Mouse (Mus musculus) c-Kit-negative CD71-positive TER-119-positive erythroid progenitor cells, embryonic 14.5 days (primary cell): ENCODE measurements around the gene Ppp1cc.
"Not testable (repeated sequence)": the region's sequence is repeated elsewhere in the genome, so short reads cannot be mapped to it uniquely, and the experiment has no call there.

ENCODE experiments used
- DNase-seq: peaks from one replicate; pipeline ENCODE4 v3.0.0-alpha.2; 2013; ENCODE audit warnings: low read depth, low spot score

Gene Ppp1cc

DNA sequence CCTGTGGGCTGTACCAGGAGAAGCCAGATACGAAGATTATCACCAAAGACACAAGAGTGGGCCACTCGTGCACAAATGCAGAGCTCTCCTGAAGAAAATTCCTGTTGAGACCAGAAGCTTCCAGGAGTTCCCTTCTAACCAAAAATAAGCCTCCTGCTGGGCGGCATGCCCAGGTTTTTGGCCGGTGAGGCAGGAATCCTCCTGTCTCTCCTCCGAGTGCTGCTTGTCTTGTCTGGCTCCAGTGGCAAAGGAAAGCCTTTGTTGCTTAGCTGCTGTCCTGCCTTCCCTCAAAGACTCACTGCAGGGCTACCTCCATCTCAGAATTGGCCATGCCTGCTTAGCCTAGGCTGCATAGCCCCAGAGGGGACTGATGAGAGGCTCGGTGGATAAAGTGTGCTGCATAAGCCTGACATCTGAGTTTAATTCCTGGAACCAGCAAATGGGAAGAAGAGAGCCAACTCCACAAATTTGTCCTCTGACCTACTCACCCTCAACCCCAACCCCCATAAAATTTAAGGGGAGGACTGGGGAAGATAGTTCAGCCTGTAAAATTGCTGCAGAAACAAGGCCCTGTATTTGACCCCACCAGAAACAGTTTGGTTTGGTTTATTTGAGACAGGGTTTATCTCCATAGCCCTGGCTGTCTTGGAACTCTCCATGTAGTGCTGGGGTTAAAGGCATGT is 7.3 kb downstream of the Ppp1cc start:
- DNase-seq: no peak

DNA sequence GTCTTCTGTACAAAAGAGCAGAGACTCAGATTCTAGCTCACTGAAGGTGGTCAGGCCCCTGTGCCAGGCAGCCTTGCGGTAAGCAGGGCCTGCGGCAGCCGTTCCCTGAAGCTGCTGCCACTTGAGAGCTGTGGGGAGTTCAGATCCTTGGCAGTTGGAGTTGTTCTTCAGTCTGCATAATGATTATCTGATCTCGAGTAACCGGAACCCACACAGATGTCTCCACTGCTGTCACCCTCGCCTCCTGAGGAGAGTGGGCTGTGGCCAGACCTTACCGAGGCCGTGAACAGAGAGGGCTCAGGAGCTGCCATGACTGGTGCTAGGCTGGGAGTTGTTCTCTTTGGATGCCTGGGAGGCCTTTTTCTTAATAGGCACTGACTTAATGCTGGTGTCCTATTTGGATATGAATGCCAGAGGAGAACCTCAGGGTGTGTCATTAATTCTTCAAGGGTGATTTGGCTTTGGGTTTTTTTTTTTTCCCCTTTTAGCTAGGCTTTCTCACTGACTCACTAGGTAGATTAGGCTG is 8.6 kb downstream of the Ppp1cc start:
- no peak for DNase-seq

DNA sequence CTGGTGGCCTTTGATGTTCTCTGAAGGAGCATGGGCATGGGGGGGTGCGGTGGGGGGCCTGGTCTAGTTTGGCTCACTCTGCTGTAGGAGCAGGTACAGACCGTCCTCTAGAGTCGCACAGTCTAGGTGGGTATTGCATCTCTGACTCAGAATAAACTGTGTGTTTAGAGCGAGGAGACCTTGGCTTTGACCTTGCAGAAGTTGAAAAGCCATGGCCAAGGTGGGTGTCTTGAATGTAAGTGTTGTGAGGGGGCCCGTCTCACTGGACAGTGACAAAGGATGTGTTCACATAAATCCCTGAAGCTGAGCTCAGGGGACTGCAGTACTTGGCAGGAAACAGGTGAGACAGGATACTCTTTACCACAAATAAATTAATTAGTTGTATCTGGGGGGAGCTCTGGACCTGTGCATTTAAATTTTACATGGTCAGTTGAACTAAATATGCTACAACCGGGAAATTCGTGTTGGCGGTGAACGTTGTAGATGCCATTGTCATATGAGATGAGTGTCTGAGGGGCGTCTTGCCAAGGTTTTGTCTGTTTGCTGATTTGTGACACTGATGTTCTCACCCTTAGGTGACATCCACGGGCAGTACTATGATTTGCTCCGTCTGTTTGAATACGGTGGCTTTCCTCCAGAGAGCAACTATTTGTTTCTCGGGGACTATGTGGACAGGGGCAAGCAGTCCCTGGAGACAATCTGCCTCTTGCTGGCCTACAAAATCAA is 10.4 kb downstream of the Ppp1cc start:
- no peak for DNase-seq

DNA sequence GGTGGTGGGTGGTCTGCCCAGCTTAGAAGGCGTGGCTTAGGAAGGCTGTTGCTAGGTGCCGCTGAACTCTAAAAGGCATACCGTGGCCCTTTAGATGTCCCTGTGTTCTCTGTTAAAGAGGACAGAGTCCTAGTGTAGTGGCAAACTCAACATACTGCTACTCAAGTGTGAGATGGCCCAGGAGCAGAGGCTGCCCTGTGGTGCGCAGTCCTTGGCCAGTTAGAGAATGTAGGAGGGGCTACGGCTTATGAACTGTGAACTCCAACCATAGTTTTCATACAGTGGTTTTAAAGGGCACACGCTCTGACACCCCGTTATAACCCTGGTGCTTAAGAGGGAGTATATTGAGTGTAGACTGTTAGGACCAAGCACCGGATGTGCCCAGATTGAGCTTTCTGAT is 13.0 kb downstream of the Ppp1cc start:
- DNase-seq: no peak

DNA sequence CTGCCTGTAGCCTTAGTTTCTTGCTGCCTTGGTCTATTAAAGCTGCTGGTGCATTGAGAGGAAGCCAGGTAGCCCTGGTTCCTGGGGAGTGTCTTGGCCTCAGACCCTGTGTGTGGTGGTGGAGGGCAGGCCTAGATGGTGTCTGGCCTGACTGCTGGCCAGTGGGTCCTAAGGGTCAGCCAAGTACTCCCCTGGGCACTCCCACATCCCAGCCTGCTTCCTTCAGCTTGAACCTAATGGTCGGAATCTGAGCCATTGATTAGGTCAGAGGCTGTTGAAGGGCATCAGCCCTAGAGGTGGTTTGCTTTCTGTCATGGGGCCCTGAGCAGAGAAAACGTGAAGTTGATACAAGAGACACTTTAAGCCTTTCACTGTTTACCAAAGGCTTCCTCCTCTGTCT is 17.3 kb downstream of the Ppp1cc start:
- DNase-seq: no peak

DNA sequence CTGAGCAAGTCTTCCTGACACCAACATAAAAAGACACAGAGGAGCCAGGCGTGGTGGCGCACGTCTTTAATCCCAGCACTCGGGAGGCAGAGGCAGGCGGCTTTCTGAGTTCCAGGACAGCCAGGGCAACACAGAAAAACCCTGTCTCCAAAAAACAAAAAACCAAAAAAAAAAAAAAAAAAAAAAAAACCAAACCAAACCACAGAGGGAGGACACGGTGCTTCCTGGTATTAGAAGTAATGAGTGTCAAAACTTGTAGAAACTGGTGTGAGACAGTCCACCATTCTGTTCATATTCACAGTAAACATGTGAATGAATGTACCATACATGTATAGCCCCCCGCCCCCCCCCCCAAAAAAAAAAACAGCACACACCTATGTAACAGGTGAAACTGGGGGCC is 17.9 kb downstream of the Ppp1cc start:
- DNase-seq: no peak

DNA sequence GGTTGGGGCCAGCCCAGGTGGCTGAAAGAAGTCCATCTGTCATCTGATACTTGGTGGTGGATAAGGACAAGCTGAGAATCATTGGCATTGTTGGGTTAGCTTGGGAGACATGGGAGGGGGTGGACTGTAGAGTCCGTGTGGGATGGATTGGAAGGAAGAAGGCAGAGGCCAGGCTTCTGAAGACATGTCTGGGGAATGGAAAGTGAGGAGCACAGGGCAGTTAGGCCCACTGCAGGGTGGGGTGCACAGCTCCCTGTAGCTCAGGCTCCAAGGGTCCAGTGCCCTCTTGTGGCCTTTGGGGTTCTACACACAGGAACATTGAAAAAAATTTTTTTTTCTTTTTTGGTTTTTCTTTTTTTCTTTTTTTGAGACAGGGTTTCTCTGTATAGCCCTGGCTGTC is 18.3 kb downstream of the Ppp1cc start:
- DNase-seq: no peak

DNA sequence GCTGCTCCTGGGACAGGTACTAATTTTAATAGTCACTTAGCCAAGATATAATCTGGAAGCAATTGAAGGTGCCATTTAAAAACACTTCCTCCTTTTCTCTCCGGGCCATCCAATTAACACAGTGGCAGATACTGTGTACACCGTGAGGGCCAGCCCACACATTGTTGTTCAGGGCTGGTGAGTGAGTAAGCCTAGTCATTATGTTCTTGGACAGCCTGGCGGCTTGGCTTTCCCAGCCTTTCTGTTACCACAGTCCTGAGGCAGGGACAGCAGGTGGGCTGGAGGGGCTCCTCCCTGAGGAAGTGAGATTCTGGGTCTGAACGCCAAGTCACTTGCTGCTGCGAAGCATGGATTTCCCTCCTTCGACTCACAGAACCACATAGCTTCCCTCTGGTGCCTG is 21.6 kb downstream of the Ppp1cc start:
- no peak for DNase-seq

DNA sequence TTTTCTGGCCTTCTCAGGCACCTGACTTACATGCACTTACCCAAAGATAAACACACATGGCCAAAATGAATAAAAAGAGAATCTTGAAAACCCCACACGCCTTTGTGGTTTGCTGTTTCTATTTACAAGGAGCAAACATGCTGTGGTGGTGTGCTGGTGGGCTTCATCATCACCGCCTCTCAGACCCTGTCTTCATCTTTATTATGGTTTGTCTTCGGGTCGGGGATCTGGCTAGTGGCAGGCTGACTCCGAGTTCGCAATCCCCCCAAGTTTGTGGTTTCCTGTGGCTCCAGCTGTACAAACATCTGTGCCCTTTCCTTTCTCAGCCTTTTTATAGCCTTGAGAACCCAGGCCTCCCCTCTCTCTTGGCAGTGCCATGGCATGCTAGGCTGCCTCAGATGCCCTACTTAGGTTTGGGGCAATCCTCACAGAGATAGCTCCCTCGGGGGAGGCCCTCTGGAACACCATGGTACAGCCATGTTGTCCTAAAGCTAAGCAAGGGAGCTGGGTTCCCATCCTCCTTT is 26.3 kb downstream of the Ppp1cc start:
- no peak for DNase-seq

DNA sequence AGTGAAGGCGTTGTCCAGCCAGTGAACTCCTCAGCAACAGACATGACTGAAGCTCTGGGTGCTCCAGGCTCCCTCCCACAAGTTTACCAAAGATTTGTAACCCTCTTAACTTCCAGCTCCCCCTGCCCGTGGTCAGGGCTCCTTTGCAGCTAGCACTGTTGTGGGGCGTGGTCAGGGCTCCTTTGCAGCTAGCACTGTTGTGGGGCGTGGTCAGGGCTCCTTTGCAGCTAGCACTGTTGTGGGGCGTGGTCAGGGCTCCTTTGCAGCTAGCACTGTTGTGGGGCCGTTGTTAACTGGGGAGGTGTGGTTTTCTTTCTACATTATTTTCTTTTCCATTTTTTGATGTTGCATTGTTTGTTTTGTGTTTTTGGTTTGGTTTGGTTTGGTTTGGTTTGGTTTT is 26.8 kb downstream of the Ppp1cc start:
- DNase-seq: not testable (repeated sequence)

DNA sequence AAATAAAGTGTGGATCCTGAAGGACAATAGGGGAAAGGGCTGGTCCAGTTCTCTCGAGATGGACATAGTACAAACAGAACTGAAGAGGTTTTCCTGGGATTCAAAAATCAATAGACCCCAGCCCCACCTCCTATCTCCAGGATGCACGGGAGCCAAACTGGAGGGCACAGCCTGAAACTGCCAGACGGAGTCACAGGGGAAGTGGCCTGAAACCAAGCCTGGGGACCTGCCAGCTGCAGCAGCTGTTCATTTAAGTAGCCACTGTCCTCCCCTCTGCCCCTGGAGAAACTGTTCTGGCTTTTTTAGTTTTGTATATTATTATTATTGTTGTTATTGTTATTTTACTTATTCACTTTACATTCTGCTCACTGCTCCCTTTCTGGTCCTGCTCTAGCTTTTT is 31.0 kb downstream of the Ppp1cc start:
- no peak for DNase-seq

DNA sequence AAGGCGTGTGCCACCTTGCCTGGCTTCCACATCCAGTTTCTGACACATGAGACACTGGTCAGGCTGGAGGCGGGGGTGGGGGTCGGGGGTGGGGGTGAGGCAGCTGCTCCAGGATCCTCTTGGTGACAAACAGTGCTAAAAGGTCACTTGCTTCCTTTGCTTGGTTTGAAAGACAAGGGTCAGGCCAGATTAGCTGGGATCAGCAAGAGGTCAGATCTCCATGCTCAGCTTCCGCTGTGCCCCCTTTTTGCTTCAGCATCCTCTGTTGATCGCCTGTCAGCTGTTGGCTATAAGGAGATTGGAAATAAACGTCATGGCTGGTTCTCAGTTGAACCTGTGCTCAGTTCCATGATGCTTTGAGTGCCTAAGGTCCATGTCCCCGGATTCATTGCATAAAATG is 32.4 kb downstream of the Ppp1cc start:
- no peak for DNase-seq

DNA sequence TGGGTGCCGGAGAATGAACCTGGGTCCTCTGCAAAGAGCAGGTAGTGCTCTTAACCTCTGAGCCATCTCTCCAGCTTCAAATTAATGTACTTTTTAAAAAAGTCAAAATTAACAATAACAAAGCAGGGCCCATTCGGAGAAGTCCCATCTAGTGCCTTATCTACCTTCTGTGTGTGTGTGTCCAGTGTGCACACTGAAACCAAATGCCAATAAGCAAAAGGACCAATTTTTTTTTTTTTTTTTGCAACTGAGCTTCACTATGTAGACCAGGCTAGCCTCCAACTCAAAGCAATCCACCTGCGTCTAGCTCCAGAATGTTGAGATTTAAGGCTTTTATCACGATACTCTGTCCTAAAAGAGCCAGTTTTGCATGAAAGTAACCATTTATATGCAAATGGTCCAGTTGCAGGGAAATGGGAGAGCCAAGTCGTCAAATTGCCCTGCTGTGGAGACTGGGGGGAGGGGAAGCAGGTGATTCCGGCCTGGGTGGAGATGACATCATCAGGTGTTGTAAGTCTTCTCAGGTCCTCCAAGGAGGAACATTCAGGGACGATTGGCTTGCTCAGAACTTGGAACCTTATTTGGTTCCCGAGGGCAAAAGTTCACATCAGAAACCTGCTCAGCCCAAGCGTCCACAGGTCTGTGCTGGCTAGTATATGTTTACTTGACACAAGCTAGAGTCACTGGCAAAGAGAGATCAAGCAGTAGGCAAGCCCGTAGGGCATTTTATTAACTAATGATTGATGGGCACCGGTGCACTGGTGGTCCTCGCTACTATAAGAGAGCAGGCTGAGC is 33.4 kb downstream of the Ppp1cc start:
- DNase-seq: no peak

DNA sequence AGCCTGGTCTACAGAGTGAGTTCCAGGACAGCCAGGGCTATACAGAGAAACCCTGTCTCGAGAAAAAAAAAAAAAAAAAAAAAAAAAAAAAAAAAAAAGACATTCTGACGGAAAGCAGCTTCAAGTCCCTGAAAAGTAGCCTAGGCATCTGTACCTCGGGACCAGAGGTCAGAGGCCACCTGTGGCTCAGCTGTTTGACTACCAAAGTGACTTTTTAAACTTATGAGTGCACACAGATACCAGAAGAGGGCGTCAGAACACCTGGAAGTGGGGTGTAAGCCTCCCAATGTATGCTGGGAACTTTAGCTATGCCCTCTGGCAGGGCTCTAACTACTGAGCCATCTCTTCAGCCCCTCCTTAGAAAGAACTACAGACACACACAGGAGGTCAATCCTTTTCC is 34.3 kb downstream of the Ppp1cc start:
- no peak for DNase-seq

DNA sequence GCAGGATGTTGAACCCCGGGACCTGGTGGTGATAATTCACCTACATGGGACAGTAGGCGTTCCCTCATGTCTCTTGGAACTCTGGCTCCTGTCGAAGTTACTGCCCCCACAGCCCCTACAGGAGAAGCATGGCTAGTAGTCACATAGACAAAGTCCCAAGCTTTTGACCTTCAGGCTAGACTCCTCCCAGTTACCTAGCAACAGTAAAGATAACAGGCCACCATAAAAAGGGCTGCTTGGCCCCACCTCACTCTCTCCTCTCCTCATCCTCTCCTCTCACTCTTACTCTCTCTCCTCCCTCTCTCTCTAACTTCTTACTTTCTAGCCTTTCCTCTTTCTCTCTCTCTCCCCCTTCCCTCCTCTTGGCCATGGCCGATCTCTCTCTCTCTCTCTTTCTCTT is 42.8 kb downstream of the Ppp1cc start:
- no peak for DNase-seq

DNA sequence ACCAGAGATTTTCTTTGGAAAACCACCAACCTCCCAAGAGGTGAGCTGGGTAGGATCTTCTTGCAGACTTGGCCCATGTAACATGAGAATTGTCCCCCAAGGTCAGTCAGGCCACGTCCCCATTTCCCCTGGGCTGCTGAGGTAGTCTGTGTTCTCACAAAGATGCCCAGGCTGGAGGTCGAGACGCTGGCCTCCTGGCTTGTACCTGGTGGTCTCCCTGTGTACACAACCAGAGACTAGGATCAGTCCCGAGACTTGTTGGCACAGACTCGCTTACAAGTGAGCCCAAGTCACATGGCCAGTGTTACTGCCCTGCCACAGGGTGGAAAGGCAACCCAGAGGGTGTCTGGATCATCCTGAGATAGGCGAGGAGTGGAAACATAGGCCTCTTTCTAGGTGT is 43.8 kb downstream of the Ppp1cc start:
- DNase-seq: no peak

DNA sequence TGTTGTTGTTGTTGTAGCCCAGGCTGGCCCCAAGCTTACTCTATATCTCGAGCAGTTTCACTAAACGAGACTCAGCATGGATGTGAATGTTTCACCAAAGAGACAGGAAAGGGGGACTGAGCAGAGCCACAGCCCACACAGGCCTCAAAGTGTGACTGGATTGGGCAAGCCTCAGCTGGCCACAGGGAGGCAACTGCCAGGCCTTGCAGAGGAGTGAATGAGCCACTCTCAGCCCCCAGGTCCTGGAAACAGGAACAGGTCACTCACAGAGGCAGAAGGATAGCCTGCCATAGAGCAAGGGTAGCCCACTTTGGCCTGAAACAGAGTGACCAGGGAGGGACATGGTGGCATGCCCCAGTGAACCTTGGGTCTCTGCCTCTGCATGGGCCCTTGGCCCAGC is 46.1 kb downstream of the Ppp1cc start:
- DNase-seq: no peak

DNA sequence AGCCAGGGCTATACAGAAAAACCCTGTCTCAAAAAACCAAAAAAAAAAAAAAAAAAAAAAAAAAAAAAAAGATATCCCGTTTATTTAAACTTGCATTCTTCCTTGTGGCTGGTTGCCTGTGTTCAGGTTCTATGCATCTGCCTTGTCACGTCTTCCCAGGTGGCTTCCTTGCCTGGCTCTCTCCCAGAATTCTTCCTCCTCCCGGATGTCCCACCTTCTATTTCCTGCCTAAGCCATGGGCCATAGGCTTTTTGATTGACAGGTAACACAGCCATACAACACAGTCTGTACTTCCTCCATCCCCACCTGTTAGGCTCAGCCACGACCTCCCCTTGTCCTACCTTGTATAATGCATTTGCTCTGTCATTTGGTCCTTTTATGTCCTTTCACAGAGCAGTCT is 48.4 kb downstream of the Ppp1cc start, which contains the start of gene Hvcn1:
Gene Hvcn1, plus strand, starts transcription at position 330 of the 400 bp plus-strand sequence.
- DNase-seq: no peak

DNA sequence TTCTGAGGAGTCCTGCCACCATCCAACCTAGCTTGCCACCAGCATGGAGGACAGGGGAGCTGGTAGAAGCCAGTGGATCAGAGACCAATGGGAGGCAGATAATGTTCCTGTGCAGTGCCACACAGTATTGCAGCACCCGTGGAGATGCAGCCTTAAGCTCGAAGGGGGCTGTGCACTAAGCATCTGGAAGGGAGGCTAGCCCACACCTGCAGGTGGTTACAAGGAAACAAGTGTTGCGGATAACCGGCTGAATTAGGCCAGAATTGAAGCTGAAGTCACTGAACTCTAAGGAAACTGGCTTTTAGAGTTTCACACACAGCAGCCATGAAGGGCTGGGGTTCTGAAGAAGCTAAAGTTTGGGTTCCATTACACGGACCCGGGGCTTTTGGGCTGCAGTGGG is 50.8 kb downstream of the Ppp1cc start:
- DNase-seq: no peak

DNA sequence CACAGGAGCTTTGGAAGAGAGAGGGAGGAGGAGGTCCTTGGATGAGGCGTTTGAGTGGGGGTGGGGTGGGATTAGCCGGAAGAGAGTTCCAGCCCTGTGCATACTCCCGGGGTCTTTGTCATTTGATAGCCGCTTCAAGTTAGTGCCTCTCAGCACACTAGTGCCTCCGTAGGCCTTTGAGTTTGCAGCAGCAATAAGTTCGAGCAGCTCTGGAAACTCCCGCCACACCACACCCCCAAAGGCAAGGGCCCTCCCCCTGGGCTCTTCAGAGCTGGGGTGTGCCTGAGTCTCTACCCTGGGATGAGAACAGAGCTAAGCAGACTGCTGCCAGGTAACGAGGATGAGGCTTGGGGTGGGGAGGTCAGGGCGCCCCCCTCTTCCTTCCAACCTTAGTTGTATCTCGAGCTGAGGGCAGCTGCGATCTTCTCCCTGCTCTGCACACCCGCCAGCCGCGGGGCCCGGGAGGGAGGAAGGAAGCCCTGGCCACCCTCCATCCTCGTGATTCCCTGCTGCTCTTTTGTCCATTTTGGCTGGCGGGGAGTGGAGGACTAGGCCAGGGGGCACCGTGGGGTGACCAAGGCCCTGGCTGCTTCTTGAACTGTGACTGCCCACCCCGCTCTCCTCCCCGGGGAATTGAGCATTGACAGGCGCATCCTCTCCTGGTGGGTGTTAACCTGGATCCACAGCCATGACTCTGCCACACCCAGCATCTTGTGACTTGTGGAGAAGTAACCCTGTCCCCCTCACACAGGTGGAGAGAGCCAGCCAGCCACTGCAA is 51.7 kb downstream of the Ppp1cc start:
- DNase-seq: no peak

DNA sequence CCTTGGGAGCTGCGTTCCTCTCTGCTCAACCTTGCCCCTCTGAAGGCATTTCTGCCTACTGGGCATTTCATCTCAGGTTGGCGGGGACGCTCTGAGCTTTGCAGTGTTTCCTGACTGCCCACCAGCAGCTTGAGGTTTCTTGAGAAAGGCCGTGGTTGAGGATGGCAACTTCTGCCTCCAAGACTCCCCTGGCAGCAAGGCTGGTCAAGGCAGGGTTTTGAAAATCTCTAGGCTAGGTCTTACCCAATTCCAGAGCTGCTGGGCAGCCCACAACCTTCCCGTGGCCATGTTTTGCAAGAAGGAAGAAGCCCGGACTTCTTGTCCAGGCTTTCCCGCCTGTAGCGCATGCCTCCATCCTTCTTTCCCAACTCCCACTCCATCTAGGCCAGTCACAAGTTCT is 52.8 kb downstream of the Ppp1cc start:
- no peak for DNase-seq
